Mouse (Mus musculus) heart, postnatal 0 days (tissue): ENCODE measurements around the gene Rap1gap. TPM values are rescaled to one million over a fixed set of nuclear protein-coding genes. Genes with fewer than 3 reads are reported as not detected.
A peak's percentile ranks its signal among the peaks of the same experiment; 100 is the strongest.

ENCODE experiments used
- ATAC-seq: fragments of 200-750 bp; cut with Nextera tagmentation; 2 replicates; pipeline ENCODE4 v1.8.0; 2017; ENCODE audit warnings: low read depth, moderate number of reproducible peaks, moderate library complexity; ENCODE audit not compliant: insufficient read depth
- DNase-seq: peaks from one replicate; pipeline ENCODE4 v3.0.0-alpha.2; 2016; ENCODE audit warnings: low spot score
- H3K27ac ChIP-seq: fragments of 300-500 bp; sonication (generic); 2 replicates; pipeline ENCODE4 v1.5.1; 2014; ENCODE audit warnings: low read depth, mild to moderate bottlenecking
- H3K27me3 ChIP-seq: fragments of 300-500 bp; sonication (generic); 2 replicates; pipeline ENCODE4 v1.6.1; 2014; ENCODE audit warnings: low read length, mixed read lengths; ENCODE audit not compliant: control insufficient read depth, insufficient read depth
- H3K36me3 ChIP-seq: fragments of 300-500 bp; sonication (generic); replicated peaks from 2 replicates; pipeline ENCODE4 v1.6.1; 2014; ENCODE audit warnings: low read length, mixed read lengths; ENCODE audit not compliant: control insufficient read depth, insufficient read depth
- H3K4me1 ChIP-seq: fragments of 300-500 bp; sonication (generic); 2 replicates; pipeline ENCODE4 v1.6.1; 2014; ENCODE audit warnings: antibody characterized with exemption; ENCODE audit not compliant: control insufficient read depth, insufficient read depth
- H3K4me2 ChIP-seq: fragments of 300-500 bp; sonication (generic); 2 replicates; pipeline ENCODE4 v1.6.1; 2014; ENCODE audit warnings: low read depth, mild to moderate bottlenecking, low read length, moderate library complexity
- H3K4me3 ChIP-seq: fragments of 300-500 bp; sonication (generic); 2 replicates; pipeline ENCODE4 v1.5.1; 2014; ENCODE audit warnings: low read depth, low read length
- H3K9ac ChIP-seq: fragments of 300-500 bp; sonication (generic); replicated peaks from 2 replicates; pipeline ENCODE4 v1.6.1; 2014; ENCODE audit warnings: low read depth, low read length, mixed read lengths
- H3K9me3 ChIP-seq: fragments of 300-500 bp; sonication (generic); replicated peaks from 2 replicates; pipeline ENCODE4 v1.6.1; 2016; ENCODE audit warnings: low read length; ENCODE audit not compliant: control insufficient read depth
- CTCF ChIP-seq: IDR thresholded peaks from 2 replicates; pipeline ENCODE4 v1.5.1; 2016; ENCODE audit warnings: antibody characterized with exemption, control low read depth, low read depth
- EP300 ChIP-seq: IDR thresholded peaks from 2 replicates; pipeline ENCODE4 v1.6.1; 2016; ENCODE audit warnings: antibody characterized with exemption, low read depth
- WGBS: fragments of 180-500 bp; shearing (Covaris S2); extraction: QIAGEN DNeasy Blood & Tissue Kit; methylation state at CpG from one replicate; pipeline ENCODE4 v1.1.7; 2014; 5-methylcytosine and 5-hydroxymethylcytosine counted together
- polyA plus RNA-seq: library from polyadenylated mRNA; unstranded; fragments of >200 nt; fragmentation: Nextera tagmentation; extraction: Ambion mirVana; gene quantifications from 2 replicates; pipeline ENCODE4 v1.2.1, GENCODE M21; 2015
- total RNA-seq: library from RNA; depleted of rRNA; stranded (reverse); fragments of >200 nt; gene quantifications from 2 replicates; pipeline ENCODE4 v1.2.3, GENCODE M21; 2014; ENCODE audit warnings: low replicate concordance

The Rap1gap gene
- total and polyA plus RNA-seq, 2 experiments from 2014 or later: 10.4 to 17.7 TPM

DNA sequence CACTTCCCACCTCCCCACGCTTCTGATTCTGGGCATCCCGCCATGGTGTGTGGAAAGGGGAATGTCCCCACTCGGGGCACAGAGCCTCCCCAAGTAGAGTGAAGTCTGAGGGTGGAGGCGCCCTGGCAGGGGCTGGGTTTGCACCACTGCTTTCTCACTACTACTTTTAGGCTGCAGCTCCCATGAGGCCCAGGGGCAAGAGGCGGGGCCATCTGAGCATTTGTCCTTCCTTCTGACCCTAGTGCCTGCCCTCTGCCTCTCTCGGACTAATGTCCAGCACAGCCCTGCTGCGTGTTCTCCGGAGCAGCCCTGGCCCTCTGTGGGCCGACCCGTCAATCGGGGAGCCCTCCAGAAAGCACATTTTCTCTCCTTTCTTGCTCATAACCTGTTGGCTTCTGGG lies 59.7 kb downstream of the Rap1gap start:
- Histone ChIP-seq H3K9me3 (no peaks in the 10 kb centered on the region), H3K4me2 (peak overlapping the region; percentile 50), H3K27ac (peak overlapping the region; percentile 74), H3K9ac (no peak overlapping the region), H3K27me3 (peaks cover 67% of the 10 kb centered on the region), H3K4me1 (no peaks in the 10 kb centered on the region), H3K36me3 (no peaks in the 10 kb centered on the region), H3K4me3 (peak overlapping the region; percentile 30)
- ATAC-seq (peak; percentile 69), DNase-seq (no peak)
- 42% methylated on average over 11 of the region's 11 CpGs for WGBS
- TF ChIP-seq CTCF: no peak
- TF ChIP-seq EP300: no peak

DNA sequence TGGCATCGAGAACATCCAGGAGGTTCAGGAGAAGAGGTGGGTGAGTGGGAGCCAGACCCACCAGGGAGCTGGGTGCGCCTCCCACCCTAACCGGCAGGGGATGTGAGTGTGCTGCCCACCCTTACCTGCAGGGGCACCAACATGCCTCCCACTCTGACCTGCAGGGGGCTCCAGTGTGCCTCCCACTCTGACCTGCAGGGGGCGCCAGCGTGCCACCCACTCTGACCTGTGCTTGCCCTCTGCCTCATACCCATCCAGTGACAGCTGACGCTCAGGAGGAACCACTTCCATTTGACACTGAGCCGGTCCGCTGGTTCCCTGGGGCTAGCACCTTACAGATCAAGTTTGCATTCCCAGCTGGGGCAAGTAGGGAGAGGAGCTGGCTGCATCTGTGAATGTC lies 60.2 kb downstream of the Rap1gap start:
- no peaks in the 10 kb centered on the region for H3K36me3 ChIP-seq
- peak overlapping the region; percentile 74 for H3K27ac ChIP-seq
- peaks cover 72% of the 10 kb centered on the region for H3K27me3 ChIP-seq
- H3K9ac ChIP-seq: no peak overlapping the region
- WGBS: 45% methylated on average over 8 of the region's 8 CpGs
- H3K4me1 ChIP-seq: no peaks in the 10 kb centered on the region
- DNase-seq (peak; percentile 44), ATAC-seq (peak; percentile 70)
- H3K9me3 ChIP-seq: no peaks in the 10 kb centered on the region
- H3K4me3 ChIP-seq: peak overlapping the region; percentile 30
- TF ChIP-seq CTCF: peak; percentile 94
- no peak for TF ChIP-seq EP300
- H3K4me2 ChIP-seq: peak overlapping the region; percentile 50

- Histone ChIP-seq H3K4me2 (no peak overlapping the region), H3K9ac (no peak overlapping the region), H3K27ac (no peak overlapping the region), H3K9me3 (no peaks in the 10 kb centered on the region), H3K27me3 (peaks cover 66% of the 10 kb centered on the region), H3K36me3 (no peaks in the 10 kb centered on the region), H3K4me3 (no peak overlapping the region), H3K4me1 (no peaks in the 10 kb centered on the region)
- TF ChIP-seq CTCF: no peak
- no peak for TF ChIP-seq EP300
- WGBS: 77% methylated on average over 13 of the region's 13 CpGs
- no peak for ATAC-seq
- no peak for DNase-seq
These were observed 61.1 kb downstream of the Rap1gap start for GRCm38 (mm10) chr4:137725541-137726145.

DNA sequence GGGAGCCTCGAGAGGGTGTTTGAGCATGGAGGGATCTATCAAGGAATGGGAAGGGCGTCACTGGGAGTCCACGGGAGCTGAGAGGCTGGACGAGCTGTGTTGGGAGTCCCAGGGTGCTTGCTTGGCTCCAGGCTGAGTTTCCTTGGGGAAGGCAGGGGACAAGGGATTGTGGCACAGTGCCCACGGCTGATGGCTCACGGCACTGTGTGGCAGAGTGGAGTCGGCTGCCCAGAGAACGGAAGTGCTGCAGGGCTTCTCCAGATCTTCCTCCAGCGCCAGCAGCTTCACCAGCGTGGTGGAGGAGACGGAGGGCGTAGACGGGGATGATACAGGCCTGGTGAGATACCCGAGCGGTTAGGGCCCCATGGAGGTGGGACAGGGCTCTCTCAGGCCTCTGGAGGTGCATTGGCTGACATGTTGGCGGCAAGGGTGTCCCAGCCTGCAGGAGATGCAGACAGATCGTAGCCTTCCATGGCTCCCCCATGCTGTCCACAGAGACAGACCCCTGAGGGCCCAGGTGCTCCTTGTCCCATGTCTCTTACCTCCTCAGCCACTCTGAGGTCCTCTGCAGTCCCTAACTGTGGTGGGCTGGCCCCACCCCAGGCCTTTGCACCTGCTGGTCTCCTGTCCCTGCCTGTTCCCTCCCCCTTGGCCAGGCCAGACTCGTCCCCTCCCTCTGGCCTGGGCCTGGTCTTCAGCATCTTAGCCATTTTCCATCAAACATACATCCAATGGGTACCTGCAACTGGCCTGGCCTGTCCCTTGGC lies 62.4 kb downstream of the Rap1gap start:
- no peak for ATAC-seq
- no peaks in the 10 kb centered on the region for H3K4me1 ChIP-seq
- no peak for TF ChIP-seq EP300
- no peak for TF ChIP-seq CTCF
- H3K4me2 ChIP-seq: no peak overlapping the region
- H3K9me3 ChIP-seq: no peaks in the 10 kb centered on the region
- H3K27ac ChIP-seq: no peak overlapping the region
- 79% methylated on average over 18 of the region's 18 CpGs for WGBS
- H3K36me3 ChIP-seq: no peaks in the 10 kb centered on the region
- no peak overlapping the region for H3K4me3 ChIP-seq
- no peak for DNase-seq
- H3K9ac ChIP-seq: no peak overlapping the region
- peaks cover 62% of the 10 kb centered on the region for H3K27me3 ChIP-seq

GRCm38 (mm10) chr4:137727506-137728187 lies 63.1 kb downstream of the Rap1gap start:
- no peak for TF ChIP-seq CTCF
- no peak for TF ChIP-seq EP300
- Histone ChIP-seq H3K27ac (no peak overlapping the region), H3K4me3 (no peak overlapping the region), H3K9me3 (no peaks in the 10 kb centered on the region), H3K9ac (no peak overlapping the region), H3K4me2 (no peak overlapping the region), H3K4me1 (no peaks in the 10 kb centered on the region), H3K27me3 (peaks cover 60% of the 10 kb centered on the region), H3K36me3 (no peaks in the 10 kb centered on the region)
- ATAC-seq: no peak
- WGBS: 10% methylated on average over 18 of the region's 18 CpGs
- DNase-seq: no peak
